Mouse (Mus musculus) natural killer cell, adult 2 months (primary cell): ENCODE measurements around the gene Tada3.
A peak's percentile ranks its signal among the peaks of the same experiment; 100 is the strongest.

Experiments
- DNase-seq, 2 experiments: peaks; one replicate each; pipeline ENCODE4 v3.0.0; 2022; ENCODE audit warnings: low spot score in 2 of 2

Tada3 gene

DNA sequence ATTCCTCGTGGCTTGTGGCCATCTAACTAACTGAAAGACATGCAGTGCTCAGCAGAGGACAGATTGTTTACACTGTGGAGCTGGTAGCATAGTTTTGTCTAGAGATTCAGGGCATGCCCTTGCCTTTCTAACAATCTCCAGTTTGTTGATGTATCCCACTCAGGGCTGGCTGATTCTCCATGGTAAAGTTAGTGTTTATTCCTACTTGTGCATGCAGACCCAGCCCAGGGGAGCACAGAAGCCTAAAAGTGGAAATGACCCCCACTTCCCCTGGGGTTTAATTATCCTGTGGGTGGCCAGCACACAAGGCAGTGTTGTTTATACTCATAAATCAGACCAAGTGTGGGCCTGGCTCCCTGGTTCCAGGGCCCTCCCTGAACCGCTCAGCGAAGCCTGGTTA lies 8.3 kb upstream of the Tada3 start:
- no peak for DNase-seq

DNA sequence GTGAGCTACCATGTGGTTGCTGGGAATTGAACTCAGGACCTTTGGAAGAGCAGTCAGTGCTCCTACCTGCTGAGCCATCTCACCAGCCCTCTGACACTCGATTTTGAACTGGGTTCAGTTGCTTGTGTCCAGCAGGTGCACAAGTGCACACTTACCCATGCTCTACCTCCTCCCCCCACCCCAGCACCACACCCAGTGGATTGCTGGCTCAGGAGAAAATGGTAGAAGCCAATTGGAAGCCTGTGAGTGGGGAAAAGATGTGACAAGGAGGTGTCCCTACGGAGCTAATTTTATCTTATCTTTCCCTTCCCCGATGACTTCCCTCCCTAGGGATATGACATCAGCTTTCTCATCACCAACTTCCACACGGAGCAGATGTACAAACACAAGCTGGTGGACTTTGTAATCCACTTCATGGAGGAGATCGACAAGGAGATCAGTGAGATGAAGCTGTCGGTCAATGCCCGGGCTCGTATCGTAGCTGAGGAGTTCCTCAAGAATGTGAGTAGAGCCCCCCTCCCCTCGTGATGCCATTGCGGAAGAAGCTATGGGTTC lies 7.6 kb upstream of the Tada3 start:
- DNase-seq, result no peak

DNA sequence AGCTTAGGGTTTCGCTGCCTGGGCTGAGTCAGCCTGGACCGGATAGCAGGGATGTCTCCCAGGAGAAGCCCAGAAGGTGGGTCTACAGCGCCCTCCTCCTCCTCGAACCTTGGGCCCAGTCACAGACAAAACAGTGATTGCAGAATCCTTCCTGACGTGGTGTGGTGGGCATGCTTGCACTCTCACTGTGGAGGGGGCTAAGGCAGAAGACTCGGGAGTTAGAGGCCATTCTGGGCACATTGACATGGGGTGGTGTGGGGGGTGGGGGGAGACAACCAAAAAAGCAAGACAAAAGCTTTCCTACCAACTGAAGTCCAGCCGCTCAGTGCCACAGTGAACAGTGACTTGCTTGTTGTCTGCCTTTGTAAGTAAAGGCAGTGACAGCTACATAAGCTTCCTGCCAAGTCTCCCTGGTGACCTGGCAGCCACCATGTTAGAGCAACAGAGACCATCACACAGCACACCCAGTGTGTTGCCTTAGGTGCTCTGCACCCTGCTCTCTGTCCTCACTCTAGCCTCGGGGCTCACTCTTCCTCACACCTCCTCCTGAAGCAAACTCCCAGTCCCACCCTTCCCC lies 6.8 kb upstream of the Tada3 start:
- no peak for DNase-seq

DNA sequence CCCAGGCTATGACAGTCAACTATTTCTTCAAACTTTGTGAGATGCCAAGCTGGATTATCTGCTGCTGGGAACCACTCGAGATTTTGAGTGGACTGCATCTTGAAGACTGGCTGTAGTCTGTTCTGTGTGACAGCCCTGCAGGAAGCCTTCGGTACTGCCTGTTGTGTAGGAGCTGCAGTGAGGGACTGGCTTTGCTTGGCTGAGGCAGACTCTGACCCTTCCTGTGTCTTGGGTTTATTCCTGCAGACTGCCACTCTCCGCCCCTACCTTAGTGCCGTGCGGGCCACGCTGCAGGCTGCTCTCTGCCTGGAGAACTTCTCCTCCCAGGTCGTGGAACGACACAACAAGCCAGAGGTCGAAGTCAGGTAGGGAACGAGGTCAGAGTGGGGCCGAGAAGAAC lies 2.8 kb upstream of the Tada3 start:
- no peak for DNase-seq

DNA sequence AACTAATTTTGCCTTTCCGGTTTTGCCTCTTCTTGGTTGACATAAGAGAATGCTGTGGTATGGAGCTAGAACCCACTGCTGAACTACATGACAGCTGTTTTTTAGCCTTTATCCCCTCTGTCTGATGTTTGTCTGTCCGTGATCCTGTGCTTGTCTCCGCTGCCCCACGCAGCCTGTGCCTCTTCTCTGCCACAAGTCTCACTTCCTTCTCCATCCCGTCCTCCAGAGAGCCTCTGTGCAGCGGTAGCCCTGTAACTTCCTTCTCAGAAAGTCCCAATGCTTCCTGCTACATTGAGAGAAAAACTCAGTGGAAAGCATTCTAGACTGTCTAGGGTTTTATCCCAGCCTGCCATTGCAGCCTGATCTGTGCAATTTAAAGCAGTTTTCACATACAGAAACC lies 1.6 kb upstream of the Tada3 start:
- DNase-seq, result peak in 1 of 2 experiments; percentile 24

DNA sequence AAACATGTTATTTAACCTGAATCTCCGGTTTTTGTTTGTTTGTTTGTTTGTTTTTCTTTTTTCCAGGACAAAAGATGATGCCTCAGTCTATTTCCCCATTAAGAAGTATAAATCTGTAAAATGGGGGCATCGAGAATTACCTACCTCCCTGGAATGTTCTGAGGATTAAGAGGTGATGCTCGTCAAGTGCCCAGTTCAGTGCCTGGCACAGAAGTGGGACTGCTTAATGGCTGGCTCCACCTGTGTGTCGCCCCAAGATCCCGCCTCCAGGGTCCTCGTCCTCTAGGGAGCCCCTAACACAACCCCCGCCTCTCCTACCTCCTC lies 549 bp downstream of the Tada3 start:
- no peak for DNase-seq

DNA sequence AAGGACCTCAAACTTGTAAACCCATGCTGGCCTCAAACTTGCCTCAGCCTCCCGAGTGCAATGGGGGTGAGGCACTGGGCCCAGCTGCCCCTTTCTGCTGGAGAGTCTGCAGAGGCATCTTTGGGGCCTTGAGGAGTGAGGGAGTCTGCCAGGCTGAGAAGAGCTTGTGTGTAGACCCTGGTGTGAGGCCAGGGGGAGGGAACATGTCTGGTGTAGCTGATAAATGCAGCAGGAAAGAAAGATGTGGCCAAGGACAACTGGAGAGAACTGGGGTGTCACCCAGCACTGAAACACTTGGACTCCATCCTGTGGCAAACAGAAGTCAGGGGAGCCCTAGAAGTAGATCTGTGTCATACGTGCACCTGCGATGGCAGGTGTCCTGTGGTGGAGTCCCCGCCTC lies 4.2 kb downstream of the Tada3 start:
- no peak for DNase-seq

DNA sequence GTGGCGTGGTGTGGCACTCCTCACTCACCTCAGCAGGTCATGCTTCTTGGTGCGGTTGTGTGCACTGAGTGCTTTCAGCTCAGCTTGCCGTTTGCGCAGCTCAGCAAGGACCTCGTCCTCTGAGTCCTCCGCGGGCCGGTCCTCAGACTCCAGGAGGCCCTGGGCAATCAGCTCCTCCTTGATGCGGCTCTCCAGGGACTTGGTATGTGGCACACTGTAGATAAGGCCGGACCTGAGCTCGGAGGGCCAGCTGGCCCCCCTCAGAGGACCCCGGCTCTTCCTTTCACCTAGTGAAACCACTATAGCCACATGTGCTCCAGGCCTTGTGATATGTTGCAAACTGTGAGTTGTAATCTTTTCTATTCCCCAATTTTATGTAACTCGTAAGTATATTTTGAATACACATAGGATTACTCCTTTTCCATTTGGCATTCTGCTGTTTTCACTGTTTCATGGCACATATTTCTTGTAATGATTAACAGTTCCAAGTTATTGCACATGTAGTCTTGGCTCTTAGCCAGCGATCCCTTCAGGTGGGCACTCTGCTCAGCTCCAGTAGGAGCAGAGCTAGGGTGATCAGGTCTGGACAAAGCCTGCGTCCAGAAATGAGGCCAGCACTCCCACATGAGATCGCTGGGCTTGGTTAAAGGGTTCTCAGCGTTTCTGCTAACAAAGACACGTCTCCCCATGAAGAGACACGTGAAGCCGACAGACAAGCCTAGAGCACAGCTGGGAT lies 7.3 kb downstream of the Tada3 start:
- no peak for DNase-seq

DNA sequence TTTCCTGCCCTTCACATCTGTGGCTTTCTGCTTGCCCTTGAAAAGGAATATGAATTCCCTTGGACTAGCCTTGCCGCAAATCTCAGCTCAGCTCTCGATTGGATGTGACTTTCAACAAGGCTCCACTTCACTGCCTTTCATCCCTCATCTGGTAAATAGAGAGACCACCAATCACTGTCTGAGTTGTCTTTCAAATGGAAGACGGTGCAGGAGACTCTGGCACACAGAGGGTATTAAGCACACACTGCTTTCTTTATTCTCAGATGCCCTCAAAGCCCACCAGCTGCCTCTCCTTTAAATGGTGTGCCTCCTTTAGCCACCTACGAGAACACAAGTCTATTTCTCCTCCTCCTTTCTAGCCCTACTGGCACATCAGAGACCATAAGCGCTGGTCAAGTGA lies 9.1 kb downstream of the Tada3 start:
- no peak for DNase-seq

DNA sequence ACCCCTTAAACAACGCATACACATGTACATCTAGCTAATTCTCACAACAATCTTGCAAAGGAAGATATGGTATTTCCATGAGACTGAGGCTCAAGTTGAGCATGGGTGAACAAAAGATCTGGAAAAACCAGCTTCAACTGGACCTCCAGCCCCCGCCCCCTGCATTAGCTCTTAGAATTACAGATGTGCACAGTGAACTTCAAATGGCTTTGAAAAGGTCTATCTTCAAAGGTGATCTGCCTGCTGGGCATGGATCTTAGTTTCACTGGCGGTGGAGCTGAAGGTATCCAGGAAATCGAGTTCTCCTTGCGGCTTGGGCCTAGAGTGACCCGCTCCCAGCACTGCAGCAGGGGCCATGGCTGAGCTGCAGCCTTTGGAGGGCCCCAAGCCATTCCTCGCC lies 9.6 kb downstream of the Tada3 start:
- no peak for DNase-seq

DNA sequence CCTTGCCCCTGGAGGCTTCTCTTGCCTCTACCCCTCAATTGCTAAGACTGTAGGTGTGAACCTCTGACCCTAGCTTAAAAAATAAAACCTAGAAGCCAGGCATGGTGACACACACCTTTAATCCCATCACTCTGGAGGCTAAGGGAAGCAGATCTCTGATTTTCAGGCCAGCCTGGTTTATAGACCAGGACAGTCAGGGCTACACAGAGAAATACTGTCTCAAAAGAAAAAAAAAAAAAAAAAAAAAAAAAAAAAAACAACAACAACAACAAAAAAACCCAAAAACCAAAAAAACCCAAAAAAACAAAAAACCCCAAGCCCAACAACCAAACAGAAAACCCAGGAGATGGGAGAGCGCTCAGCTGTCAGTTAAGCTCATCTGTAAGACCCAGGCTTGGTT lies 10.1 kb downstream of the Tada3 start:
- DNase-seq, result no peak

DNA sequence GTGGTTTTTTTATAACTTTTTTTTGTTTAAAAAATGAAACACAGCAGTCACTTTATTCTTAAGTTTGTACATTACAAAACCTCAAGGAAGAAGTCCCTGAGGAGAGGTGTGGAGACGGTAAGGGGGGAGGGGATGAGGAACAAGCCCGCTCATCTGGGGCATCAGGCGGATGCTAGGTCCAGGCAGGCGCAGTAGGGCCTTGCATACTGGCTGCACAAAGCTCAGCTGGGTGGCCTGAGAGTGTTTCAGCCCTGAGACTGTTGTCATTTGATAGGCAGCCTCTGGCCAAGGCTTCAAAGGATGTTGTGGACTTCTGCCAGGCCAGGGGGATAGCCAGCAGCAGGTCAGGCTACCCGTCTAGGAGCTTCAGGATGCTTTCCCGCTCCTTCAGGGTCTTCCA lies 11.0 kb downstream of the Tada3 start:
- no peak for DNase-seq

DNA sequence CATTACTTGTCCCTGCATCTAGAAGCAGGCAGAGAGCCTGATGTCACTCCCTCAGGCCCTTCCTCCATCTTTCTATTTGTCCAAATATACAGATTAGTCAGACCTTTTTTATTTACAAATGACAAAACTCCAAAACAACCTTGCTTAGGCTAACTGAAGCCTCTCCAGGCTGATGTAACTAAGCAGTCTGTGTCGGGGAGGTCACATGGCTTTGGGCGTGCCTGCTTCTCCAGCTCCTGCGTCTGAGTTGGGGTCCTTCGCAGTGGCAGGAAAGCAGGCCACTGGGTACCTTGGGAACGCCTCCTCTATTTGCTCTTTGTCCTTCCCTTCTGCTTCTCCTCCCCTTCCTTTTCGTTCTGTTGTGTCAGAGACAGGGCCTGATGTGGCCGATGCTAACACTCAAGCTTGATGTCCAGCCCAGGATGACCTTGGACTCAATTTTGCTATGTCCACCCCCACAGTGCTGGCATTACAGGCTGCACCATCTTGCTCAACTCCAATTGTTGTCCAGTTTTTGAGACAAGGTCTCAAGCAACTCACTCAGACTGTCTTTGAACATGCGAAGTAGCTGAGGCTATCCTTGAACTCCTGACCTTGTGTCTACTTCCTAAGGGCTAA lies 13.1 kb downstream of the Tada3 start:
- no peak for DNase-seq

DNA sequence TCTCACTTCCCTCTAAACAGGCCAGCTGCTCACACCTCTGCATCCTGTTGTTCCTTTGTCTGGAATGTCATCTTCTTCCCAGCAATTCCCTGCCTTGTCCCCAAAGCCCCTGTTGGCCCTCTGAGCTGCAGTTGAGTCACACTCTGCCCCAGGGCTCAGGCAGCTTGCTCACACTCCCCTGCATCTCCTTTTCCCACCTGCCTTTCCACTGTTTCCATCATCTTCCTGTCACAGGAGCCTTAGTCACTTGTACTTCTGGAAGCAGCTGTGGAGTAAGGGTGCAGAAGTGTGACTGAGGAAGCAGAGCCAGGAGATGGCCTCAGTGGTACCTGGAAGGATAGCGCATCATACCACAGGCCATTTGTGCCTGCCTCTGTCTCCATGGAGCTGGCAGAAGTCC lies 15.4 kb downstream of the Tada3 start:
- no peak for DNase-seq

DNA sequence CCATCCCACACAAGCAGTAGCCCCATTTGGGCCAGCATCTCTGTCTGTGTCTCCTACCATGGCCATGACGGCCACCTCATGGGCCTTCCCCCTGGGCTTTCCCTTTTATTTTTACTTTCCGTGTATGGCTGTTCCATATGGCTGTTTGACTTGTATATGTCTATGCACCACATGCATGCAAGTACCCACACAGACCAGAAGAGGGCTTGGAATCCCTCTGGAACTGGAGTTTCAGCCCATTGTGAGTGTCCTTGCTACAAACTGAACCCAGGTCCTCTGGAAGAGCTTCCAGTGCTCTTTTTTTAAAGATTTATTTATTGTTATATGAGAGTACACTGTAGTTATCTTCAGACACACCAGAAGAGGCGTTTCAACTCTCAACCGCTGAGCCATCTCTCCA lies 16.2 kb downstream of the Tada3 start:
- DNase-seq, result no peak

DNA sequence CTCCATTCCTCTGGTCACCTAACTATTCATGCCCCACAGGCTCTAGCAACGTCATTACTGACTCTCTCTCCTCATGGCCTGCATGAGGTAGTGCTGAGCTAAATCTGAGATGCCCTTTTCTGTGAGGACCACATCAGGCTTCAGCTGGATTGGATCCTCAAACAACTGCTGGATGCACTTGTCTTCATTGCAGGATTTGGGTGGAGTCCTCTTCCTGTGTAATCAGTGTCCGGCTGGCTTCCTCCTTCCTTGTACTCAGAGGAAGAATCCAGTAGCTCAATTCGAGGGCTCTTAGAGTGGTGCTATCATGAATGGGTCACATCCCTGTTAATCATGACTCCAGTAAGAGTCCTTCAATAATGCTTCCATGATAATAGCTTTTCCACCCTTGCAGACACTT lies 24.0 kb downstream of the Tada3 start:
- DNase-seq, result no peak

DNA sequence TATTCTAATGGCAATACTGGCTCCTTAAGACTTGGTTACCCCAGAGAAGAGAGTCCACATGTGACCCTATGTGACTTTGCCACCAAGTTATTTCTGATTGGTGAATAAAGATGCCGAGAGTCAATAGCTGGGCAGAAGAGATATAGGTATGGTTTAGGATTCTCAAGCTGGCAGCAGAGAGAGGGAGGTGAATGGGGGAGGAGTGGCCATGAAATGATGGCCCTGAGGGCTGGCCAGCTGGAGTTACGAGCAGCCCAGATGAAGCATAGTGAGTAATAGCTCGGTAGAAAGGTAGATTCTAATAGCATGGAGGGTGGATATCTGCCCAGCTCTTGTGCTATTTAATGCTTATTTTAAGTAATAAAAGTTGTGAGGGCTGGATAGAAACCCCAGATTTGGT lies 24.9 kb downstream of the Tada3 start:
- DNase-seq, result no peak

DNA sequence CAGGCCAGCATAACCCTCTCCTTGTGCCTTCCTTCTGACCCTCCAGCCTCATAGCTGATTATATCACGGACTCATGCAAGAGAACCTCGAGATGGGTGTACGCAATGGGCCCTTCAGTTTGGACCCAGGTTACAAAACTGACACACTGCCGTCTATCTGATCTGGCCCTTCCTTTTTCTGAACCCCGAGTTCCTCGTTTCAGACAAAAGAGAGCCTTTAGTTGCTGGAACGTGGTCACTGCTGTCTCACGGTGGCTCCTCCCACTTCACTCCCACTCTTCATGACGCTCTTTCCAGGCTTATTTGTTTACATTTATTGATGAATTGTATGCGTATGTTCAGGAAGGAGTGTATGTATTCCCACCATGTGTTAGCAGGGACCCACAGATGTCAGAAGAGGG lies 26.0 kb downstream of the Tada3 start:
- DNase-seq, result no peak

DNA sequence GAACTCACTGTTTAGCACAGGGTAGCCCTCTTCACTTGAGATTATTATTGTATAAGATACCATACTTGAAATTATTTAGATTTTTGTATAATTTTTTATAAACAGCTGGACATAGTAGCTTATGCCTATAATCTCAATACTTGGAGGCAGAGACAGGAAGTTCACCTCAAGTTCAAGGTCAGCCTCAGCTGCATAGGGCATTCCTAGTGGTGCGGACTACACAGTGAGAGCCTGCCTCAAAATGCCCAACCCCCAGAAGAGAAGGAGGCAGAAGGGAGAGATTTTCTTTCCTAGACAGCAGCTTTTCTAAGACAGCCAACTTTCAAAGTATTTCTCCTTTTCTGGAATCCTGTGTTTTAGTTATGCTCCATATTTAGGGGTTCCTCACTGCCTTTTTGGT lies 26.5 kb downstream of the Tada3 start:
- DNase-seq, result no peak

DNA sequence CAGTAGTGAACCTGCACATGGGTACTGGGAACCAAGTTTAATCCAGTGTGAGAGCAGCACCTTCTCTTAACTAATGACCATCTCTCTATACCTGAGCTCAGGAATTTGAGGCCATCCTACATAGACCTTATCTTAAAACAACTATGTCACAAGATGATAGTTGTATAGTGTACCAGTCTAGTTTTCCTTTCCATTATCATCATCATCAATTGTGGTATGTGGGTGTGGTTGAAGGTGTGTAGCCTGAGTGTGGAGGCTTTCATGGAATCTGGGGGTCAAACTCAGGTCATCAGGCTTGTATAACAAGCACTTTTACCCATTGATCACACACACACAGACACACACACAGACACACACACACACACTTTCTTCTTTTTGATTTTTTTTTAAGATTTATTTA lies 27.1 kb downstream of the Tada3 start:
- DNase-seq, result no peak

DNA sequence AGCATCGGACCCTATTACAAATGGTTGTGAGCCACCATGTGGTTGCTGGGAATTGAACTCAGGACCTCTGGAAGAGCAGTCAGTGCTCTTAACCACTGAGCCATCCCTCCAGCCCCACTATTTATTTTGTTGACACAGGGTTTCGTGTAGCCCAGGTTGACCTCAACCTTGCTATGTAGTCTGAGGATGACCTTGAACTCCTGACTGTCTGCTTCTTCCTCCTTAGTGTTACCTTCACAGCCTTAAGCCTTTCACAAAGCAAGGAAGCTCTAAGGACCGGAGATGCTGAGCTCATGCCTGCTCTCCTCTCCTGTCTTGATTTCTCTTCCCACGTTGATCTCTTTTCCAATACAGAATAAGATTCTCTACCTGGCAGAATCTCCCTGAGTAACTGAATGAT lies 30.8 kb downstream of the Tada3 start:
- no peak for DNase-seq

DNA sequence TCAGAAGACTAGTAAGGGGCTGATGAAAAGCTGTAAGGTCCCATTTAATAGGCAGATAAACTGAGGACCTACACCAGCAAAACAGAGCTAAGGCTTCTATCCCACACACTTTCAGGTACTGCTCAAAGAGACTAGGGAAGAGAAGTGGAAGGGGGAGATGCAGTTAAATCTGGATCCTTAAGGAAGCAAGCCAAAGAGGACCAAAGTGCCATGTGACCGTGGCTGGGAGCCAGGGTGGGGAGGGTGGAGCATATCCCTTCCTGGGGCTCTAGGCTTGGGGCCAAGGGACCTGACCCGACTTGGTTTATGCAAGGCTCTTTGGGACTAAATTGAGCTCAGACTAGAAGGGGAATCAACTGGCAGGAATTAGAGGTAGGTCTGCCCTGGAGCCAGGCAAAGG lies 33.4 kb downstream of the Tada3 start:
- DNase-seq, result no peak
